Mouse (Mus musculus) hindbrain, embryonic 16.5 days (tissue): ENCODE measurements around the gene Slc11a1. TPM values are rescaled to one million over a fixed set of nuclear protein-coding genes. Genes with fewer than 3 reads are reported as not detected.
A peak's percentile ranks its signal among the peaks of the same experiment; 100 is the strongest.

Experiments used
- ATAC-seq: fragments of 200-750 bp; cut with Nextera tagmentation; 2 replicates; pipeline ENCODE4 v1.8.0; 2017; ENCODE audit warnings: moderate TSS enrichment, moderate library complexity
- H3K27ac ChIP-seq: fragments of 300-500 bp; sonication (generic); 2 replicates; pipeline ENCODE4 v1.5.1; 2014; ENCODE audit warnings: low read depth, mild to moderate bottlenecking, control low read depth, low read length, moderate library complexity
- H3K27me3 ChIP-seq: fragments of 300-500 bp; sonication (generic); replicated peaks from 2 replicates; pipeline ENCODE4 v1.6.1; 2014; ENCODE audit warnings: low read length; ENCODE audit not compliant: control insufficient read depth, insufficient read depth
- H3K36me3 ChIP-seq: fragments of 300-500 bp; sonication (generic); 2 replicates; pipeline ENCODE4 v1.6.1; 2014; ENCODE audit warnings: mild to moderate bottlenecking, low read length, moderate library complexity, mixed read lengths; ENCODE audit not compliant: control insufficient read depth, insufficient read depth
- H3K4me1 ChIP-seq: fragments of 300-500 bp; sonication (generic); 2 replicates; pipeline ENCODE4 v1.6.1; 2014; ENCODE audit warnings: low read depth, low read length; ENCODE audit not compliant: control insufficient read depth, insufficient read depth
- H3K4me2 ChIP-seq: fragments of 300-500 bp; sonication (generic); 2 replicates; pipeline ENCODE4 v1.6.1; 2014; ENCODE audit warnings: mild to moderate bottlenecking, low read length, control low read depth, moderate library complexity
- H3K4me3 ChIP-seq: fragments of 300-500 bp; sonication (generic); 2 replicates; pipeline ENCODE4 v1.5.1; 2014; ENCODE audit warnings: mild to moderate bottlenecking, low read length, control low read depth, moderate library complexity
- H3K9ac ChIP-seq: fragments of 300-500 bp; sonication (generic); 2 replicates; pipeline ENCODE4 v1.6.1; 2014; ENCODE audit warnings: low read depth, mild to moderate bottlenecking, control low read depth, low read length, moderate library complexity
- H3K9me3 ChIP-seq: fragments of 300-500 bp; sonication (generic); 2 replicates; pipeline ENCODE4 v1.6.1; 2014; ENCODE audit warnings: mild to moderate bottlenecking, low read length, moderate library complexity; ENCODE audit not compliant: control insufficient read depth
- WGBS: fragments of 180-500 bp; shearing (Covaris S2); extraction: QIAGEN DNeasy Blood & Tissue Kit; methylation state at CpG from one replicate; pipeline ENCODE4 v1.1.7; 2014; 5-methylcytosine and 5-hydroxymethylcytosine counted together
- microRNA counts: library from miRNA; unstranded; fragments of <30 nt; microRNA quantifications from one replicate; lab custom pipeline; 2016
- microRNA-seq: library from miRNA; unstranded; fragments of <30 nt; microRNA quantifications from one replicate; pipeline ENCODE4, GENCODE M21; 2017
- polyA plus RNA-seq: library from polyadenylated mRNA; unstranded; fragments of >200 nt; fragmentation: Nextera tagmentation; extraction: Ambion mirVana; gene quantifications from 2 replicates; pipeline ENCODE4 v1.2.1, GENCODE M21; 2015

The Slc11a1 gene
- polyA plus RNA-seq, 1 experiment from 2014 or later: 2.6 TPM

GRCm38 (mm10) chr1:74434596-74434995, 59.6 kb downstream of the Slc11a1 start:
- Histone ChIP-seq H3K27ac (no peak overlapping the region), H3K36me3 (peaks cover 15% of the 10 kb centered on the region), H3K9me3 (no peaks in the 10 kb centered on the region), H3K9ac (no peak overlapping the region), H3K4me3 (no peak overlapping the region), H3K4me2 (no peak overlapping the region), H3K27me3 (no peaks in the 10 kb centered on the region), H3K4me1 (no peaks in the 10 kb centered on the region)
- no peak for ATAC-seq
- 62% methylated on average over 5 of the region's 5 CpGs for WGBS

- H3K9ac ChIP-seq: no peak overlapping the region
- H3K27me3 ChIP-seq: no peaks in the 10 kb centered on the region
- ATAC-seq: no peak
- no peak overlapping the region for H3K4me3 ChIP-seq
- H3K36me3 ChIP-seq: peaks cover 18% of the 10 kb centered on the region
- WGBS: 89% methylated on average over 6 of the region's 6 CpGs
- no peaks in the 10 kb centered on the region for H3K4me1 ChIP-seq
- H3K9me3 ChIP-seq: no peaks in the 10 kb centered on the region
- H3K27ac ChIP-seq: no peak overlapping the region
- no peak overlapping the region for H3K4me2 ChIP-seq
These were observed 60.6 kb downstream of the Slc11a1 start for GRCm38 (mm10) chr1:74435563-74435962.

MicroRNA genes within 50 kb of the gene (microRNA counts, 519-probe panel; counts per million panel counts)
- 2,724 counts per million, percentile 72 among the panel's probes with 10 or more counts for microRNA mmu-miR-26b (lab: Ali Mortazavi, UCI)

Small RNAs within 50 kb of the gene (microRNA-seq; reads per million reads assigned to microRNA genes)
- 17,092 reads per million, percentile 97 among the genes with 10 or more reads in this experiment for gene Mir26b

Other genes with a start within 250 kb of the Slc11a1 start
- 0.14 and 0.35 TPM in 2 replicates for gene Rufy4, start 249.7 kb upstream of the Slc11a1 start, polyA plus RNA-seq
- 0.05 and 0.10 TPM in 2 replicates for gene Cxcr2, start 221.2 kb upstream of the Slc11a1 start, polyA plus RNA-seq
- gene Cxcr1, start 180.6 kb upstream of the Slc11a1 start, polyA plus RNA-seq: not detected in 2 replicates
- 411 and 415 TPM in 2 replicates for gene Arpc2, start 139.1 kb upstream of the Slc11a1 start, polyA plus RNA-seq
- gene Gpbar1, start 96.6 kb upstream of the Slc11a1 start, polyA plus RNA-seq: 0.20 TPM in 1 of 2 replicates, not detected in the other
- 237 and 241 TPM in 2 replicates for gene Aamp, start 90.5 kb upstream of the Slc11a1 start, polyA plus RNA-seq
- gene Pnkd, start 90.3 kb upstream of the Slc11a1 start, polyA plus RNA-seq: 166 and 167 TPM in 2 replicates
- 11.7 and 12.2 TPM in 2 replicates for gene Tmbim1, start 69.6 kb upstream of the Slc11a1 start, polyA plus RNA-seq
- gene Catip, start 13.1 kb upstream of the Slc11a1 start, polyA plus RNA-seq: 2.2 and 2.8 TPM in 2 replicates
- 19.0 and 20.0 TPM in 2 replicates for gene Ctdsp1, start 16.3 kb downstream of the Slc11a1 start, polyA plus RNA-seq
- gene Vil1, start 34.2 kb downstream of the Slc11a1 start, polyA plus RNA-seq: 0.19 and 0.22 TPM in 2 replicates
- 39.7 and 47.0 TPM in 2 replicates for gene Cnot9, start 130.9 kb downstream of the Slc11a1 start, polyA plus RNA-seq
- gene Plcd4, start 167.7 kb downstream of the Slc11a1 start, polyA plus RNA-seq: 6.8 and 9.3 TPM in 2 replicates
- gene Usp37, start 169.1 kb downstream of the Slc11a1 start, polyA plus RNA-seq: 20.7 and 24.4 TPM in 2 replicates
- 6.8 and 8.5 TPM in 2 replicates for gene Zfp142, start 213.1 kb downstream of the Slc11a1 start, polyA plus RNA-seq
- gene Bcs1l, start 213.1 kb downstream of the Slc11a1 start, polyA plus RNA-seq: 23.0 and 23.7 TPM in 2 replicates
- 46.8 and 48.5 TPM in 2 replicates for gene Rnf25, start 226.2 kb downstream of the Slc11a1 start, polyA plus RNA-seq
- gene Stk36, start 226.2 kb downstream of the Slc11a1 start, polyA plus RNA-seq: 17.6 and 17.7 TPM in 2 replicates